Mouse (Mus musculus): ENCODE data around the gene Zfp605.
"Not testable (repeated sequence)": the region's sequence is repeated elsewhere in the genome, so short reads cannot be mapped to it uniquely, and the experiment has no call there.

Zfp605 gene

GRCm38 (mm10) chr5:110109991-110110441, at the start of gene Zfp605:
Gene Zfp605, plus strand, starts transcription at chr5:110110092.
- peak; percentile 79 for DNase-seq (ENCODE audit: extremely low spot score, low read depth, low spot score)

- not testable (repeated sequence) for DNase-seq (ENCODE audit: extremely low spot score, low read depth, low spot score)
These were observed 37.5 kb upstream of the Zfp605 start, which contains the start of gene Gm17655 for GRCm38 (mm10) chr5:110072413-110072812. Gene Gm17655, minus strand, starts transcription at chr5:110072513.

- DNase-seq (ENCODE audit: extremely low spot score, low read depth, low spot score), result no peak
These were observed 26.9 kb upstream of the Zfp605 start for GRCm38 (mm10) chr5:110082961-110083360.

GRCm38 (mm10) chr5:110086161-110086866, 23.6 kb upstream of the Zfp605 start:
- no peak for DNase-seq (ENCODE audit: extremely low spot score, low read depth, low spot score)

- DNase-seq (ENCODE audit: extremely low spot score, low read depth, low spot score), result no peak
These were observed 18.3 kb upstream of the Zfp605 start for GRCm38 (mm10) chr5:110091546-110091945.

- peak; percentile 85 for DNase-seq (ENCODE audit: extremely low spot score, low read depth, low spot score)
These were observed 15.7 kb upstream of the Zfp605 start, which contains the start of gene Gm35315 for GRCm38 (mm10) chr5:110094030-110094846. Gene Gm35315, minus strand, starts transcription at chr5:110094420.

- DNase-seq (ENCODE audit: extremely low spot score, low read depth, low spot score), result no peak
These were observed 15.1 kb upstream of the Zfp605 start for GRCm38 (mm10) chr5:110094847-110095213.

GRCm38 (mm10) chr5:110098991-110099477, 10.9 kb upstream of the Zfp605 start:
- no peak for DNase-seq (ENCODE audit: extremely low spot score, low read depth, low spot score)

- no peak for DNase-seq (ENCODE audit: extremely low spot score, low read depth, low spot score)
These were observed 10.0 kb upstream of the Zfp605 start, which contains the start of gene Plcxd1 for GRCm38 (mm10) chr5:110099656-110100580. Gene Plcxd1, plus strand, starts transcription at chr5:110099969.

GRCm38 (mm10) chr5:110100921-110101631, 8.8 kb upstream of the Zfp605 start:
- DNase-seq (ENCODE audit: extremely low spot score, low read depth, low spot score), result no peak

- no peak for DNase-seq (ENCODE audit: extremely low spot score, low read depth, low spot score)
These were observed 8.1 kb upstream of the Zfp605 start for GRCm38 (mm10) chr5:110101716-110102347.

GRCm38 (mm10) chr5:110102429-110102828, 7.5 kb upstream of the Zfp605 start:
- no peak for DNase-seq (ENCODE audit: extremely low spot score, low read depth, low spot score)

- no peak for DNase-seq (ENCODE audit: extremely low spot score, low read depth, low spot score)
These were observed 6.9 kb upstream of the Zfp605 start for GRCm38 (mm10) chr5:110102853-110103625.

- no peak for DNase-seq (ENCODE audit: extremely low spot score, low read depth, low spot score)
These were observed 5.8 kb upstream of the Zfp605 start for GRCm38 (mm10) chr5:110103901-110104615.

- no peak for DNase-seq (ENCODE audit: extremely low spot score, low read depth, low spot score)
These were observed 5.1 kb upstream of the Zfp605 start for GRCm38 (mm10) chr5:110104616-110105380.

GRCm38 (mm10) chr5:110106140-110106871, 3.6 kb upstream of the Zfp605 start:
- no peak for DNase-seq (ENCODE audit: extremely low spot score, low read depth, low spot score)

Data from hindlimb bud, embryonic 11.5 days (tissue).